Mouse (Mus musculus) urinary bladder, postnatal 14 days (tissue): Measurements from ENCODE around the gene Gm5244.

Source experiments
- DNase-seq: peaks from one replicate; pipeline ENCODE4 v3.0.0; 2021; ENCODE audit warnings: low spot score

Gene Gm5244

GRCm38 (mm10) chr19:12846382-12846781, at the start of gene Gm5244:
Gm5244 (plus strand) TSS chr19:12846682.
- DNase-seq: no peak

- no peak for DNase-seq
These were observed 49.4 kb upstream of the Gm5244 start for GRCm38 (mm10) chr19:12797071-12797470.

- DNase-seq: no peak
These were observed 48.1 kb upstream of the Gm5244 start for GRCm38 (mm10) chr19:12798404-12798803.

GRCm38 (mm10) chr19:12799081-12799480, 47.4 kb upstream of the Gm5244 start:
- DNase-seq: no peak

GRCm38 (mm10) chr19:12800621-12801020, 45.9 kb upstream of the Gm5244 start:
- DNase-seq: no peak

- no peak for DNase-seq
These were observed 45.4 kb upstream of the Gm5244 start for GRCm38 (mm10) chr19:12801046-12801445.

GRCm38 (mm10) chr19:12802830-12803229, 43.7 kb upstream of the Gm5244 start:
- no peak for DNase-seq

- DNase-seq: no peak
These were observed 42.2 kb upstream of the Gm5244 start for GRCm38 (mm10) chr19:12804237-12804636.

GRCm38 (mm10) chr19:12805730-12806129, 40.8 kb upstream of the Gm5244 start:
- no peak for DNase-seq

GRCm38 (mm10) chr19:12806214-12806613, 40.3 kb upstream of the Gm5244 start:
- DNase-seq: no peak

GRCm38 (mm10) chr19:12812644-12813364, 33.7 kb upstream of the Gm5244 start:
- no peak for DNase-seq

GRCm38 (mm10) chr19:12813883-12814282, 32.6 kb upstream of the Gm5244 start:
- no peak for DNase-seq

- DNase-seq: no peak
These were observed 28.0 kb upstream of the Gm5244 start for GRCm38 (mm10) chr19:12818507-12818906.

- no peak for DNase-seq
These were observed 26.1 kb upstream of the Gm5244 start for GRCm38 (mm10) chr19:12820383-12820782.

GRCm38 (mm10) chr19:12824549-12824948, 21.9 kb upstream of the Gm5244 start:
- DNase-seq: no peak

GRCm38 (mm10) chr19:12830823-12831430, 15.6 kb upstream of the Gm5244 start:
- DNase-seq: no peak

- DNase-seq: no peak
These were observed 14.9 kb upstream of the Gm5244 start for GRCm38 (mm10) chr19:12831559-12831958.

GRCm38 (mm10) chr19:12833625-12834024, 12.9 kb upstream of the Gm5244 start:
- no peak for DNase-seq

- no peak for DNase-seq
These were observed 8.0 kb upstream of the Gm5244 start for GRCm38 (mm10) chr19:12838507-12838906.

- DNase-seq: no peak
These were observed 10.5 kb downstream of the Gm5244 start, which contains the start of gene Olfr1444 for GRCm38 (mm10) chr19:12856983-12857382. Olfr1444 (plus strand) TSS chr19:12857283.

- DNase-seq: no peak
These were observed 37.1 kb downstream of the Gm5244 start, which contains the start of gene Olfr1445 for GRCm38 (mm10) chr19:12883555-12883954. Olfr1445 (plus strand) TSS chr19:12883855.

- no peak for DNase-seq
These were observed 46.9 kb downstream of the Gm5244 start, which contains the start of gene Olfr1446 for GRCm38 (mm10) chr19:12893424-12893823. Olfr1446 (minus strand) TSS chr19:12893524.
